Mouse (Mus musculus) lung, postnatal 36 days (tissue): ENCODE measurements at regions not wholly inside any gene's neighbourhood (a gene's known extent, or its start where the extent isn't known, plus 50 kb on each side); places are given as distances from the start of the nearest gene placed in this dataset.

Source experiments
- DNase-seq: peaks from one replicate; pipeline ENCODE4 v3.0.0; 2022; ENCODE audit warnings: mixed read lengths

DNA sequence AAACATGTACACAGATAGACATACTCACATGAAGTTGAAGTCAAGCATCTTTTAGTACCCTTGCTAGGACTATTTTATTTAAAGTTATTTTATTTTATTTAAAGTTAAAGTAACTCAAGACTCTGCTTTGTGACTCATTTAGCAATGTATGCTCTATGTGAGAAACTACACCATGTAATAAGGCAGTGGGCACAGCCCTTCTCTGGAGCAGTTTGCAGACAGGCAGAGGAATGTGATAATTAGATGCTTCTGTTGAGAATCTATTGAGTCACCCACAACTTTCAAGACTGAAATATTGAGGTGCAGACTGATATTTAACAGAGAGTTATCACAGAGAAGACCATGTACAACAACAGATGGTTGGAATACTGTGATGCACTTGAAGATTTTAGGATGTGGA, 825.2 kb upstream of the Cntn5 start:
- no peak for DNase-seq

DNA sequence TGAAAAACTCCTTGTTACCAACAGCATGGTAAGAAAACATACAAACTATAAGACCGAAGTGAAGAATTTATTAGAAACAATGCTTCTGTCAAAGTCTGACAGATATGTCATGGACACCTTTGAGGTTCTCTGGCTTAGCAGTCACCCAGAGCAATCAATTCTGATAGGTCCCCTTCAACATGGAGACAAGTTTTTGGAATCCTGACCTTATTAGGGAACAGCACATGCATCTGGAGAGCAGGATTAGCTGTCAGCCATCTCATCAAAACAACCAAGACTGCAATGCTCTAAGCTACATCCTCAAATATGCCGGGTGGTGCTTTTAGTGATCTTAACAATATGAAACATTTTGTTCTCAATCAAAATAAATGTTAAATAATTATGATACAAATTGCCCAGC, 817.2 kb upstream of the Cntn5 start:
- no peak for DNase-seq

DNA sequence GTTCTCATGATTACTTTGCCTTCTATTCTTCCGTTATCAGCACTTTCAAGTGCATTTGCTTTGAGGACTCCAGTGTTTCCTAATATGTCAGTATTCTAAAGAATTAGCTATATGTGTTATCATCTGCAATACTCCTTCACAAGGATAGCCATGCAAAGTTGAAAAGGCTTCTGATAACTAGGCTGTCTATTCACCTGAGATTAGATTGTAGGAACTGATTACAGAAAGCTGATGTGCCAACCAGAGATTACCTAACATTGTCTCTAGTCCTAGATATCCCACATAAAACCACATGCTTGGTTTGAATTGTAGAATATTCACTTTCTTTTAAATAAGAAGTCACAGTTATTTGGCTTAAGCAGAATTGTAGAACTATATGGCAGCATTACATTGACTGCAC, 800.1 kb upstream of the Cntn5 start:
- DNase-seq: no peak

DNA sequence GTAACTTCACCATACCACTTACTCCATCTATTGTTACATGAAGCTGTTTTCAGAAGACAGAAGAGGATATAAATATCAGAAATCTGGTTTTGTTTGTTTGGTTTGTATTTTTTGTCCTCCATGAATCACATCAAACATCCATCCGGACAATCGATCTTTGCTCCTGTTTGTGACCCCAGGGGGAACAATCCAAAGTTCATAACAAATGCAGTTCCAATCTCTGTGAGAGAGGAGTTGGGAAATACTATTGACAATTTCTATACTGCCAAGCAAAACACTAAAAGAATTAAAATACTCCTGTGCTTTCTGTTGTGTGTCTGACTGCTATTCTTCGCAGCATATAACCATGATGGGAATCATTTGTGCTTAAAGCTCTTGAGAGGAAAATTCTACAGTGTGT, 798.6 kb upstream of the Cntn5 start:
- DNase-seq: no peak

DNA sequence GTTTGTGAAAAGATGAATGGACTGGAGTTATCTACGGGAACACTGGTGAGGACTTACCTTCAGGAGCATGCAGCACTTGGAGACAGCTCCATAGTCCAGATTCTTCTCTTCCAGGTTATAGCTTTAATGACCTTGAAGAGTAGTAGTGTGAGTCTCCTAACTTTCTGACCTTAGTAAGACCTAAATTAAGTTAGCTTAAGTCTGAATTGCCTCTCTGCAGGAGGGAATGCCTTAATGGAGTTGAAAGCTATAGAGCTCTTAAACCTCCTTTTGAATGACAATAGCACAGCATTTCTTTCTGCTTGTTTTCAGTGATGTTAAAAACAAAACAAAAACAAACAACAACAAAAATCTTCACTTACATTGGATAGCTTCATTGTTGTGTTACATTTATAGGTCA, 788.9 kb upstream of the Cntn5 start:
- no peak for DNase-seq

DNA sequence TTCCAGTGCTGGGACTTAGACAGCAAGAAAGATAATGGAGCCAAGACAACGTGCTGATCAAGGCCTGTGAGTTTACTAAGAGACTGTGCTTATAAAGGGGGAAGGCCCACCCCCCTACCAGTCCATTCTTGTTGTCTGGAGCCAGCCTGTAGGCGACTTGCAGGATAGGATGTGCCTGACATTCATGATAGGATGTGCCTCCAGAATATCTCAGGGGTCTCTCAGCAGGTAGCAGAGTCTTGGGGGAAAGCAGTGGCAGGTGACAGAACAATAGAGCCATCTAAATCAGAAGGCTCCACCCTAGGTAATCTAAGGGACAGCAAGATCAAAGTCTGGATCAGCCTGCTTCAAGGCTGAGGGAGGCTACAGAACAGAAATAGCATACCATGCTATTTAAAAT, 782.5 kb upstream of the Cntn5 start:
- DNase-seq: no peak

DNA sequence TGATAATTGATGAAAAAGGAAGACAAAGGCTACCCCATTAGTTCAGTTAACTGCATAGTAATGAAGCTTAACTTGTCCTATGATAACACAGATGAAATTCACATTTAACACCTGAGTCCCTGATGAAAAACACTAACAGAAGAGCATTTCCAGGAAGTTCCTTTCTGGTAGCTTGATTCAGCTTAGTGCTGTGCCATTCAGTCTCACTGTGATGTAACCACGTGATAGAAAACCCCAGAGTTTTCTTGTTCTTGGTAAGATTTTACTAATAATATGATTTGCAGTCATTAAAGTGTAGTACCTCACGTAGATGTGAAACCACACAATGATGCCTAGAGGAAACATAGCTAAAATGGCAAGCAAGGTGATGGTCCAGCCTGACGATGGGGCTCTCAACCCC, 767.4 kb upstream of the Cntn5 start:
- no peak for DNase-seq

DNA sequence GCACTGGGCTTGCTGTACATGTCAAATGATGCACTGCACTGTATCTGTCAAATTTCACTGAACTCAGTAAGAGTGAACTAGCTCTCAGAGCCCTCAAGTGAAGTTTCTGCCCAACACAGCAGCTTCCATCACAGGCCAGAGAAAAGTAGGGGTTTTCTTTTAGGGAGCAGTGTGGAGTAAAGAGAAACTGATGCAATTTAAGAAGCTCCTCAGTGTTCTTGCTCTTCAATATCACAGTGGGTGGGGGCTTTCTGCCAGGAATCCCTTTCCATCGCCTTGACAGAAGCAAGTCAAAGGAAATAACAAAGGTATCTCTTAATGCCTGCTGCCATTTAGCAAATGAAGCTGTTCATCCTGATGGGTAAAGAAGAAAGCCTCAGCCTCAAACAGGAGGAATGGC, 766.7 kb upstream of the Cntn5 start:
- DNase-seq: no peak

DNA sequence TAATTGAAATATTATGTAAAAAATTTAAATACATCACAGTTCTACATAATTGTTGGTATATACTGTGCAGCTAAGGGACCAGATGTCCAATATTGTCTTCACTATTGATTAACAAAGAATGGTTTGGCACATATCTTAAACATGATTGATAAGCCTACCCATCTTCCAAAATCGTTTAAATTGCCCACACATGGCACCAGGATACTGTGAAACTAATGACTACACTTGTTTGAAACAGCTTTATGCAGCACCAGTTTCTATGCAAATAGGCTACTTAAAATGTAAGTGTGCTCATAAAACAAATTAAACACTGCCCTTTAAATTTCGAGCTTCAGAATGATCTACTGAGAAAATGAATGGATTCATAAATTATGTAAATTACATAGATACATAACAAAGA, 724.9 kb upstream of the Cntn5 start:
- no peak for DNase-seq

DNA sequence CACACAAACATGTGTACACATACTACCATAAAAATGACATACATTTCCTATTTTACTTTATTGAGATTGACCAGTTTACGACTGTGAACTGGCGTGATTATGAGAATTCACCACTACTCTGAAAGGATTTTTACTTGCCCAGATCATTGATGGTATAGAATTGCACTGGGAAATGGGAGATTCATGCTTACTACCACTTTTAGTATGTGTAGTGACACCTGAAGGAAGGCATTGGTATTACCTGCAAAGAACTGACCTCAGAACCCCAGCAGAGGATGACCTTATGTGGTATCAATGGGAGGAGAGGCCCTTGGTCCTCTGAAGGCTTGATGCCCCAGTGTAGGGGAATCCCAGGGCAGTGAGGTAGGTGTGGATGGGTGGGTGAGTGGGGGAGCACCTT, 699.8 kb upstream of the Cntn5 start:
- DNase-seq: no peak

DNA sequence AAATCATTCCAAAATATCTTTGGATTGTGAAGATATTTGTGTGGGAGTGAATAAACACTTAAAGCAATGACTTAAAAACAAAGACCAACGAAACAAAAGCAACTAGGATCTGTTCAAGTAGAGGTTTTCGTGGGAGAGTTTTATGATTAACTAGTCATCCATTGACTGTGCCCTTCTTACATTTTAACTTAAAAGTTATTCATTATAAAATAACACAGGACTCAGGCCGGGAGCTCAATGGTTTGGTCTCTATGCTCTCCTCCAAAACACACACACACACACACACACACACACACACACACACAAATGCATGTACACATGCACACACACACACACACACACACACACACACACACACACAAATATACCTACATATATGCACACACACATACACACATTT, 699.3 kb upstream of the Cntn5 start:
- DNase-seq: no peak

DNA sequence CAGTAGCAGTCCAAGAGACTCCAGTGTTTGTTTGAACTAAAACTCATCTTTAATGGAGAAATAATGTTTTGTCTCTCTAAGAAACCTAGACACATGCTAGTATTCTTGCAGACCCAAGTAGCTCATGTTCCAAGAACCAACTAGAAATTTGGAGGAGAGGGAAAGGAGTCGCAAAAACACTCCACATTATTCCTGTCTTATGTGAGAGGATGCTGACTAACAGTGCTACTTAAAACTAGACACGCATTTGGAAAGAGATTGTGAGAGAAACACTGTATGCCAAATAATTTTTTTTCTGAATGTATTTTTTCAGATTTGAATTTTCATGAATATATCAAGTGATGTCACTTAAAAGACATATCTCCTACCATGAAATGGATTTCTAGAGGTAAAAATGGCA, 698.3 kb upstream of the Cntn5 start:
- no peak for DNase-seq

DNA sequence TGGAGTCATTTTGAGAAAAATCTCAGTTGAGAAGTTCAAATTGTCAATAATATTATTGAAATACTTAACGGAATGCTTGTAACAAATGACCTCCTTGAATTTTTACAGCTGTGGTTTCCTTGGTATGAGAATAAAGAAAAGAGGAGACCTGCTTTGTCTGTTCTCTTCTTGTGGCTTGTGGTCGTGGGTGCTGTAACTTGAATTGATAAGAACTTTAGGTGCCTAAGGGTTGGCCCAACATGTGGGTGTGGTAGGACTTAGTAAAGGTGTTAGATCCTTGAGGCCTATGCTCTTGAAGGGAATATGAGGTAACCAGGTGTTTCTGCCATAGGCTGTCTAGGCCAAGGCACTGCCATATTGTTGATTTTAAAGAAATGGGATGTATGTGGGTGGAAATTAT, 674.4 kb upstream of the Cntn5 start:
- DNase-seq: no peak

DNA sequence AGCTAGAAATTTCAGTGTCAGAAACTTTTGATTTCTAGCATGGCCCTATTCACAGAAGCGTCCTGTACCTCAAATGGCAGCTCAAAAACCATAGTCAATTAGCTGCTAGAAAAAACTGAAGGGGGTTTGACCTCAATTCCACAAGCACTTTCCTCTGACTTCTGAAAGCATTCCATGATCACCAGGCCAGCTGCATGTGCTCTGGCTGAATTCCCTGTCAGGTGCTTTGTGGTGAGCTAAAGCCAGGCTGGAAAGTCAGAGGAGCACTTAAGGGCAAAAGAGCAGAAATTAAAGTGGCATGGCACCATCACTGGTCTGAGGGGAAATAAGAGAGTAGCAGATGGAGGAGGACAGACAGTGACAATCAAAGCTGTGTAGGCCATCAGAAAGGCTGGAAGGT, 658.3 kb upstream of the Cntn5 start:
- DNase-seq: no peak

DNA sequence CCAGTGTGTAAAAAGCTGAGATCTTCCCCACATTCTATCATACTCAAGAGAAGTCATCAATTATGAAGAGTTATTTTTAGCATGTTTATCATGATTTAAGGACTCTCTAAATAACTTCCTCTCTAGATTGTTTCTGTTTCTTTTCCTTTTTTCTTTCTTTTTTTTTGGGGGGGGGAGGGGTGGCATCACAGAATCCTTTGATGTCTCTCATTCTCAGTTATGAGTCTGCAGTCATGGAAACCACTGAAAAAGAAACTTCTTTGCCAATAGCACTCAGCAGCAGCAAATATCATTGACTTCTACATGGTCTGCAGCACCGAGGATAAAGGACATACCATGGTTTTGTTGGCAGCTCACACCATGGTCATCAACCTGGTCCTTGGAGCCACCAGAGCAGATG, 654.8 kb upstream of the Cntn5 start:
- no peak for DNase-seq

DNA sequence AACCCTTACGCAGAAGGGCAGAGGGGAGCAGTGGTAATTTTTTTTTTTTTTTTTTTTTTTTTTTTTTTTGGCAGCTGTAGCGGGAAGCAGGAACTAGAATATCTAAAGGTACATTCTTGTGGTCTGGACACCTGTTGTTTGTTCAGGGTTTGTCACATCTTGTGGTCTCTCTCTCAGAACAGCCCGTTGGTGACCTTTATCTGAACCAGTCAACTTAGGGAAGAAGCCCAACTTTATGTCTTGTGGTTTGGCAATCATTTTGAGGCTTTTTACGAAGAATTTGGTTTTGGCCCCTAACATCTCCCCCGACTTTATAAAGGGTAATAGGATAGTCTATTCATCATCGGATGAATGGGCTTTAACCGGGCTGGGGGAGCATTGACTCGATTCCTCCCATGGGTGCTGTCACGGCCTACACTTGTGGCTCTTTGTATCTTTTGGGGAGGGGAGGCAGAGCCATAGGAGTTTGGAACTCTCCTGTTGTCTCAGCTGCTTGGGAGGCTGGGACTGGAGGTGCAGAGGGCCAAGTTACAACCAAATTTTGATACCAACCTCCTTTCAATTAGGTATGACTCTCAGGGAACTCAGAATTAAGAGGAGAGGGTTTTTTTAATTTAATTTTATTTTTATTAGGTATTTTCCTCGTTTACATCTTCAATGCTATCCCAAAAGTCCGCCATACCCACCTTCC, 609.4 kb upstream of the Cntn5 start:
- peak; percentile 0 for DNase-seq
